Mouse (Mus musculus): Measurements from ENCODE around the gene Gnpat. TPM values are rescaled to one million over a fixed set of nuclear protein-coding genes. Genes with fewer than 3 reads are reported as not detected.

The Gnpat gene
- total RNA-seq, 1 experiment = 102 TPM

GRCm38 (mm10) chr8:124930086-124930485 lies 67.3 kb downstream of the Gnpat start:
- TF ChIP-seq MAFK (IDR thresholded peaks at IDR 0.05; ENCODE audit: insufficient read depth, low read depth, low read length) (no peak), ZNF384 (IDR thresholded peaks at IDR 0.05; ENCODE audit: low read depth, low read length) (no peak), CHD2 (IDR thresholded peaks at IDR 0.05; ENCODE audit: low read depth, low read length) (no peak), HCFC1 (IDR thresholded peaks at IDR 0.05; ENCODE audit: borderline replicate concordance, insufficient read depth, low read length) (no peak), ZC3H11A (IDR thresholded peaks at IDR 0.05; ENCODE audit: borderline replicate concordance, low read depth, low read length) (no peak)
- H3K36me3 ChIP-seq (ENCODE audit: control insufficient read depth, insufficient read depth, low read length, poor library complexity, severe bottlenecking) = peaks cover 4% of the 10 kb centered on the region; the same call in 1 of the 2 replicates
- no peak for DNase-seq (ENCODE audit: low read depth, low spot score)
- H3K9ac ChIP-seq (ENCODE audit: insufficient read depth, low read depth, low read length, poor library complexity, severe bottlenecking) = no peak overlapping the region
- no peaks in the 10 kb centered on the region for H3K4me1 ChIP-seq (ENCODE audit: control insufficient read depth in 2 of 2, insufficient read depth in 2 of 2, low read length in 2 of 2, poor library complexity in 1 of 2)
- no peak overlapping the region for H3K4me3 ChIP-seq (ENCODE audit: insufficient read depth in 1 of 2, low read depth in 1 of 2, low read length in 2 of 2, poor library complexity in 1 of 2, severe bottlenecking in 1 of 2)
- in situ Hi-C loops (cut with MboI; ENCODE audit: low sequenced_read_pairs in 2 of 2, unreplicated experiment in 2 of 2) = no loop called here
- no peaks in the 10 kb centered on the region for H3K9me3 ChIP-seq (ENCODE audit: control insufficient read depth, insufficient read depth, low read depth, low read length)
- no peak overlapping the region for H3K27ac ChIP-seq (ENCODE audit: insufficient read depth, low read depth, low read length, poor library complexity, severe bottlenecking)

- in situ Hi-C loops (cut with MboI; ENCODE audit: low sequenced_read_pairs in 2 of 2, unreplicated experiment in 2 of 2) = no loop called here
- peaks cover 4% of the 10 kb centered on the region; the same call in 1 of the 2 replicates for H3K36me3 ChIP-seq (ENCODE audit: control insufficient read depth, insufficient read depth, low read length, poor library complexity, severe bottlenecking)
- TF ChIP-seq HCFC1 (IDR thresholded peaks at IDR 0.05; ENCODE audit: borderline replicate concordance, insufficient read depth, low read length) (no peak), CHD2 (IDR thresholded peaks at IDR 0.05; ENCODE audit: low read depth, low read length) (no peak), MAFK (IDR thresholded peaks at IDR 0.05; ENCODE audit: insufficient read depth, low read depth, low read length) (no peak), ZC3H11A (IDR thresholded peaks at IDR 0.05; ENCODE audit: borderline replicate concordance, low read depth, low read length) (no peak), ZNF384 (IDR thresholded peaks at IDR 0.05; ENCODE audit: low read depth, low read length) (no peak)
Measured at GRCm38 (mm10) chr8:124930649-124931048, 67.8 kb downstream of the Gnpat start.

GRCm38 (mm10) chr8:124932435-124932834 lies 69.6 kb downstream of the Gnpat start:
- no peak for DNase-seq (ENCODE audit: low read depth, low spot score)
- Histone ChIP-seq H3K4me3 (ENCODE audit: insufficient read depth in 1 of 2, low read depth in 1 of 2, low read length in 2 of 2, poor library complexity in 1 of 2, severe bottlenecking in 1 of 2) (no peak overlapping the region), H3K27ac (ENCODE audit: insufficient read depth, low read depth, low read length, poor library complexity, severe bottlenecking) (no peak overlapping the region), H3K4me1 (ENCODE audit: control insufficient read depth in 2 of 2, insufficient read depth in 2 of 2, low read length in 2 of 2, poor library complexity in 1 of 2) (no peaks in the 10 kb centered on the region), H3K9ac (ENCODE audit: insufficient read depth, low read depth, low read length, poor library complexity, severe bottlenecking) (no peak overlapping the region), H3K36me3 (ENCODE audit: control insufficient read depth, insufficient read depth, low read length, poor library complexity, severe bottlenecking) (peaks cover 4% of the 10 kb centered on the region; the same call in 1 of the 2 replicates), H3K9me3 (ENCODE audit: control insufficient read depth, insufficient read depth, low read depth, low read length) (no peaks in the 10 kb centered on the region)
- TF ChIP-seq CHD2 (IDR thresholded peaks at IDR 0.05; ENCODE audit: low read depth, low read length) (no peak), ZNF384 (IDR thresholded peaks at IDR 0.05; ENCODE audit: low read depth, low read length) (no peak), MAFK (IDR thresholded peaks at IDR 0.05; ENCODE audit: insufficient read depth, low read depth, low read length) (no peak), HCFC1 (IDR thresholded peaks at IDR 0.05; ENCODE audit: borderline replicate concordance, insufficient read depth, low read length) (no peak)
- in situ Hi-C loops (cut with MboI; ENCODE audit: low sequenced_read_pairs in 2 of 2, unreplicated experiment in 2 of 2) = no loop called here

More at GRCm38 (mm10) chr8:124930649-124931048, 67.8 kb downstream of the Gnpat start:
- H3K9me3 ChIP-seq (ENCODE audit: control insufficient read depth, insufficient read depth, low read depth, low read length) = no peaks in the 10 kb centered on the region
- DNase-seq (ENCODE audit: low read depth, low spot score) = no peak
- H3K27ac ChIP-seq (ENCODE audit: insufficient read depth, low read depth, low read length, poor library complexity, severe bottlenecking) = no peak overlapping the region
- H3K4me3 ChIP-seq (ENCODE audit: insufficient read depth in 1 of 2, low read depth in 1 of 2, low read length in 2 of 2, poor library complexity in 1 of 2, severe bottlenecking in 1 of 2) = no peak overlapping the region
- H3K9ac ChIP-seq (ENCODE audit: insufficient read depth, low read depth, low read length, poor library complexity, severe bottlenecking) = no peak overlapping the region
- no peaks in the 10 kb centered on the region for H3K4me1 ChIP-seq (ENCODE audit: control insufficient read depth in 2 of 2, insufficient read depth in 2 of 2, low read length in 2 of 2, poor library complexity in 1 of 2)

- Histone ChIP-seq H3K27ac (ENCODE audit: insufficient read depth, low read depth, low read length, poor library complexity, severe bottlenecking) (no peak overlapping the region), H3K36me3 (ENCODE audit: control insufficient read depth, insufficient read depth, low read length, poor library complexity, severe bottlenecking) (no peaks in the 10 kb centered on the region), H3K4me3 (ENCODE audit: insufficient read depth in 1 of 2, low read depth in 1 of 2, low read length in 2 of 2, poor library complexity in 1 of 2, severe bottlenecking in 1 of 2) (no peak overlapping the region), H3K4me1 (ENCODE audit: control insufficient read depth in 2 of 2, insufficient read depth in 2 of 2, low read length in 2 of 2, poor library complexity in 1 of 2) (no peaks in the 10 kb centered on the region), H3K9me3 (ENCODE audit: control insufficient read depth, insufficient read depth, low read depth, low read length) (no peaks in the 10 kb centered on the region), H3K9ac (ENCODE audit: insufficient read depth, low read depth, low read length, poor library complexity, severe bottlenecking) (no peak overlapping the region)
- no peak for DNase-seq (ENCODE audit: low read depth, low spot score)
- in situ Hi-C loops (cut with MboI; ENCODE audit: low sequenced_read_pairs in 2 of 2, unreplicated experiment in 2 of 2) = no loop called here
- TF ChIP-seq MAFK (IDR thresholded peaks at IDR 0.05; ENCODE audit: insufficient read depth, low read depth, low read length) (no peak), HCFC1 (IDR thresholded peaks at IDR 0.05; ENCODE audit: borderline replicate concordance, insufficient read depth, low read length) (peak; percentile 58; the same call in 1 of the 2 replicates)
Measured at GRCm38 (mm10) chr8:124935116-124935515, 72.3 kb downstream of the Gnpat start.

GRCm38 (mm10) chr8:124936699-124937098 lies 73.9 kb downstream of the Gnpat start:
- no peak for DNase-seq (ENCODE audit: low read depth, low spot score)
- in situ Hi-C loops (cut with MboI; ENCODE audit: low sequenced_read_pairs in 2 of 2, unreplicated experiment in 2 of 2) = no loop called here
- TF ChIP-seq ZNF384 (IDR thresholded peaks at IDR 0.05; ENCODE audit: low read depth, low read length) = no peak
- TF ChIP-seq MAFK (IDR thresholded peaks at IDR 0.05; ENCODE audit: insufficient read depth, low read depth, low read length) = no peak
- TF ChIP-seq ZC3H11A (IDR thresholded peaks at IDR 0.05; ENCODE audit: borderline replicate concordance, low read depth, low read length) = no peak
- no peak for TF ChIP-seq CHD2 (IDR thresholded peaks at IDR 0.05; ENCODE audit: low read depth, low read length)
- TF ChIP-seq HCFC1 (IDR thresholded peaks at IDR 0.05; ENCODE audit: borderline replicate concordance, insufficient read depth, low read length) = no peak
- peaks cover 3% of the 10 kb centered on the region; the same call in 1 of the 2 replicates for H3K36me3 ChIP-seq (ENCODE audit: control insufficient read depth, insufficient read depth, low read length, poor library complexity, severe bottlenecking)
- H3K9me3 ChIP-seq (ENCODE audit: control insufficient read depth, insufficient read depth, low read depth, low read length) = no peaks in the 10 kb centered on the region
- no peak overlapping the region for H3K4me3 ChIP-seq (ENCODE audit: insufficient read depth in 1 of 2, low read depth in 1 of 2, low read length in 2 of 2, poor library complexity in 1 of 2, severe bottlenecking in 1 of 2)
- peaks cover 0 to 2% of the 10 kb centered on the region in 2 experiments; a peak in 1 of 4 replicates for H3K4me1 ChIP-seq (ENCODE audit: control insufficient read depth in 2 of 2, insufficient read depth in 2 of 2, low read length in 2 of 2, poor library complexity in 1 of 2)
- no peak overlapping the region for H3K27ac ChIP-seq (ENCODE audit: insufficient read depth, low read depth, low read length, poor library complexity, severe bottlenecking)
- H3K9ac ChIP-seq (ENCODE audit: insufficient read depth, low read depth, low read length, poor library complexity, severe bottlenecking) = no peak overlapping the region
